Mouse (Mus musculus) adrenal gland, adult (tissue): ENCODE measurements at regions not wholly inside any gene's neighbourhood (a gene's known extent, or its start where the extent isn't known, plus 50 kb on each side); places are given as distances from the start of the nearest gene placed in this dataset.

ENCODE experiments used
- DNase-seq, 2 experiments: peaks; one replicate each; pipeline ENCODE4 v3.0.0; 2022 to 2023; ENCODE audit warnings: low spot score in 1 of 2; ENCODE audit not compliant: inconsistent age in 2 of 2

DNA sequence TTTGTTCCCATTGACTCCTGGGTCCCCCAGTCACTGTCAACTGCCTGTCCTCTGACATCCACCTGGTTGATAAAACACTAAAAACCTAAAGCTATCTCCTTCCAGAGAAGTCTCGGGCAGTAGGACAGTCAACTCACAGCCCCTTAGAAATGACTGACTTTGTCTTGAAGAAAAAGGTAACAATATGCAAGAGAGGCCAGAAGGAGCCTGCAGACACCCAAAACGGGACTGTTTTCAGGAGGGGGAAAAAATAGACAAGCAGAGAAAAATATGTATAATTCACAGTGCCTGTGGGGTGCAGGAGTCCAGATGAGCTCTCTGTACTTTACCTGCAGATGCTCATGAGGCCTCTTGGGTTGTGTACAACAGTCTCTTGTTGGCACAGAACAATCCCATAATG is 126.4 kb upstream of the Ankrd55 start:
- DNase-seq: no peak

GRCm38 (mm10) chr13:112165921-112166320 is 122.3 kb upstream of the Ankrd55 start:
- no peak for DNase-seq

DNA sequence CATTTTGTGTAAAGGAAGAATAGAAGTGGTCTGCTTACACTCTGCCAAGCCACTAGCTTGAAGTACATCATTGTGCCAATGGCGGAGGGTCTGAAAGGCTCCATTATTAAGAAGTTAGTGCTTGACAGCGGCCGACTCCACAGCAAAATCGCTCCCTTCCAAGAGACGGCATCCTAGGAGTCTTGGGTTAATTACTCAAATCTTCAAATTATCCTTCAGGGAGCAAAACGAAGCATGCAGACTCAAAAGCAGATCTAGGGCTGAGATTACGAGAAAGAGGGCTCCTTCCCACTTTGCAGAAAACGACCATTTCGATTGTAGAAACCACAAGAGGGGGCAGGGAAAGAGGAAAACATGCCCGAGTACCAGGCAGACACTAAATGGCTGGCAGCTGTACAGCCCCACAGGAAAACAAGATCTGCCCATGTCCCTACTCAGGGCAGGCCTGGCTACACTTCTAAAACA is 121.9 kb upstream of the Ankrd55 start:
- DNase-seq: no peak

DNA sequence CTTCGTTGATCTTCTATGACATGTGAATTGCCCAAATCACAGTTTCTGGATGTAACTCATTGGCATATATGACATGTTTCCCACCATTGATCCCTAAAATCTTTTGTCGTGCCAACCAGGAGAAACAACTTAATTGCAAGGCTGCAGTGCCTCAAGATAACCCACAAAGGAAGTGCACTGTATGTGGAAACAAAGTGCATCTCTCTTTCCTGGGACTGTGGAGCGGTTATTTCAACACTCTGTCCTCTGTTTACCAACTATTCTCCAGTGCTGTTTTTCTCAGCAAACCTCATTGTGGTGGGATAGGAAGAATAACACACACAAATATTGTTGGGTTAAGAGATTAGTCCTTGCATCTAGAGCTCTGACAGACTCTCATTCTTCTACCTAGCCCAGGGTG is 119.8 kb upstream of the Ankrd55 start:
- DNase-seq: no peak

DNA sequence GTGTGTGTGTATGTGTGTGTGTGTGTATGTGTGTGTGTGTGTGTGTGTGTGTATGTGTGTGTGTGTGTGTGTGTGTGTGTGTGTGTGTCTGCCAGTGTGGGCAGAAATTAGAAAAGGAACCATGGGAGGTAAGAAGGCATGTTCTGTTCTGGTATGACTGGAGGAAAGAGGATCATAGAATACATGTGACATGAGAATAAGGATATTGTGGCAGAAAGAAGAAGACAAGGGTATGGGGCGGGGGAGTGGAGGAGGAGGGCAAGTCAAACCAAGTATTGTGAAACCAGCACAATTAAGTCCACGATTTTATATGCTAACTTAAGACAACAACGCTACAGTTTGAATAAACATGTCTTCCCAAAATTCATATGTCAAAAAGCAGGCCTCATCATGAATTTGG is 117.4 kb upstream of the Ankrd55 start:
- DNase-seq: no peak

DNA sequence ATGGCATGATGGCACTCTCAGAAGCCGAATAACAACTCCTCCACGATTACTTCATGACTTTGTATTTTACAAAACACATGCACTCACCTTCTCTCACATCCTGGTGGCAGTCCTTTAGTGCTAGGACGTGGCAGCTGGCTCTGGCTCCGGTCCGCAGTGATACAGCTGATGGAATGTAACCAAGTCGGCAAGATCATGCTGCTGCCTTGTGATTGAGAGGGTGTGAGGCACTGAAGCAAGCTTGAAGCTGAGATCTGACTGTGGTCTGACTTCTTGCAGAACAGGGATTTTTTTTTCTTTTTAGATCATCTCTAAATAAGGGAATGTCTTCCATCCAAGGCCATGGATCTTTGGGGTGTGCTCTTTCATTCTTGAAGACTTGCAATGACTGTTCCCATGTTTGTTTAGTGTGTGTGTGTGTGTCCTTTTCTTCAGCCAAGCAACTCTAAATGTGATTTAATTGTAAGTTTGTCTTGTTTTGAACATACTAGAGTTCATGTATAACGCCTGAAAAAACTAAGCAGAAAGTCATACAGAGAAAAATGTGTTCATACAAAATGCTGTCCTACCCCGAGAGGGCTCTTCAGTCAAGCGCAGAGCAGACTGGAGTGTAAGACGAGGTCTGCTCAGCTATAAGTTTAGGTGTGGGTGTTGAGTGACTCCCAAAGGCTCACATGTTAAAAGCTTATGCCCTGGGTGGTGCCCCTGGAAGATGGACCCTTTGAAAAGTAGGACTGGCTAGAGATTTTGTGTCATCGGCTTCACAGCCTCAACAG is 116.1 kb upstream of the Ankrd55 start:
- DNase-seq: no peak

GRCm38 (mm10) chr13:112173973-112174372 is 114.3 kb upstream of the Ankrd55 start:
- no peak for DNase-seq

DNA sequence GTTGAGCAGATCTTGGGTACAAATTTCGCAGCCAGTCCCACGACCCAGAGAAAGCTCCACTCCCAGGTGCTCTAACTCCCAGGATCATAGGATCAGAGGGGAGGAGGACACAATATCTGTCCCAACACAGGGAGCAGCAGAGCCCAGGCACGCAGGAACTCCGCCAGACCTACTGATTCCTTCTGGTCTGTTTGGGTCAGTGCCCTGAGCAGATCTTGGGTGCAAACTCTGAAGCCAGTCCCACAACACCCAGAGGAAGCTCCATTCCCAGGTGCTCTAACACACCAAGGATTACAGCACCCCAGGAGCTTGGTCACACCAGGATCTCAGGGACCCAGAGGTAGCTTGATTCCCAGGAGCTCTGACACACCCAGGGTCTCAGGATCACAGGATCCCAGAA is 110.2 kb upstream of the Ankrd55 start:
- DNase-seq: no peak

DNA sequence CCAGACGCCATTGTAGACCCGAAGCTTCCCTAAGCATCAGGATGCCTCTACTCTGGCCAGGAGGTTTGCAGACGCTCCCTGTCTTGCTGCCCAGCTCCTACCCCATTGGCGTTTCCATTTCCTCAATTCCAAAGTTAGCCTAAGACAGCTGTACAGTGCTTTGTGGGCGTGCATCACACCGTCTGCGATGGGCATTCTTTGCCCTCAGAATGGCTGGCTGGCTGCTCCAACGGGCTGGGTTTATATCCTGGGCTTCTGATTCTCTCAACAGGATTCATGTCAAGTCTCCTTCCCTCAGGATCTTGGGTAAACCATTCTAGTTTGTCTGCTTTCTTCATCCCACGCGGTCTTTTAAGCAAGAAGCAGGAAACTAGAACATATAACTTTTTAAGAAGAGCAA is 104.3 kb upstream of the Ankrd55 start:
- no peak for DNase-seq

GRCm38 (mm10) chr13:112185116-112185515 is 103.1 kb upstream of the Ankrd55 start:
- DNase-seq: no peak

GRCm38 (mm10) chr13:112187226-112187625 is 101.0 kb upstream of the Ankrd55 start:
- DNase-seq: peak in 1 of 2 experiments; percentile 34

- DNase-seq: peak; percentile 91 to 94
These were observed 99.9 kb upstream of the Ankrd55 start for GRCm38 (mm10) chr13:112188313-112188712.

DNA sequence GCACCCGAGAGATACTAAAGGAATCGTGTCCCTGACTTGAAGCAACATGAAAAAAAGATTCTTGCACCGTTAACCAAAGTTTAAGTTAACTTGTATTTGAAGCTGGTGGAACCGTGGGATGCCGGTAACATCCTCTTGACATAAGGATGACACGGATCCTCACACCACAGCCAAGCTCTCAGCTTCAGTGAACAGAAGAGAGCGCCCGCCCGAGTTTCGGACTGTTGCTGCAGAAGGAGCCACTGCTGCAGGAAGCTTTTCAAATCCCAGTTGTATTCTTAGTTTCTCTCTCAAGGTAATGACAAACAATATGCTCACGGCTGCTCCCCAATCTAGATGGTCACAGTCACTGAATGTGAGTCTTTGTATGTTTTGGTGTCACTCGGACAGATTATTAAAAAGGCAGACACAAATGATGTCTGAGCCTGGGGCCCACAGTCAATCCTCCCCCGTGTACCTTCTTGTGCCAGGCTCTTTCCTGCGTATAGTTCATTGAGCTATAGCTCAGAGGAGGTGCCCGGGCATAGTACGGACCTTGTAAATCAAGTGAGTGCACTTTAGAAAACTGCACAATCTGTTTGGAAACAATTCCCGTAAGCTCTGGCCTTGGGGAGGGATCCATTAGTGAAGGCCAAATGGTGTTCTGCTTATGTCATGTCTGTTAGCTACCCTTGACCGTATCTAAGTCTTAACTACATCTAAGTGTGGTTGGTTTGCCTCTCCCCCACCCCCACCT is 99.3 kb upstream of the Ankrd55 start:
- DNase-seq: peak; percentile 84 to 92

GRCm38 (mm10) chr13:112189605-112190004 is 98.6 kb upstream of the Ankrd55 start:
- DNase-seq: peak; percentile 63 to 80

DNA sequence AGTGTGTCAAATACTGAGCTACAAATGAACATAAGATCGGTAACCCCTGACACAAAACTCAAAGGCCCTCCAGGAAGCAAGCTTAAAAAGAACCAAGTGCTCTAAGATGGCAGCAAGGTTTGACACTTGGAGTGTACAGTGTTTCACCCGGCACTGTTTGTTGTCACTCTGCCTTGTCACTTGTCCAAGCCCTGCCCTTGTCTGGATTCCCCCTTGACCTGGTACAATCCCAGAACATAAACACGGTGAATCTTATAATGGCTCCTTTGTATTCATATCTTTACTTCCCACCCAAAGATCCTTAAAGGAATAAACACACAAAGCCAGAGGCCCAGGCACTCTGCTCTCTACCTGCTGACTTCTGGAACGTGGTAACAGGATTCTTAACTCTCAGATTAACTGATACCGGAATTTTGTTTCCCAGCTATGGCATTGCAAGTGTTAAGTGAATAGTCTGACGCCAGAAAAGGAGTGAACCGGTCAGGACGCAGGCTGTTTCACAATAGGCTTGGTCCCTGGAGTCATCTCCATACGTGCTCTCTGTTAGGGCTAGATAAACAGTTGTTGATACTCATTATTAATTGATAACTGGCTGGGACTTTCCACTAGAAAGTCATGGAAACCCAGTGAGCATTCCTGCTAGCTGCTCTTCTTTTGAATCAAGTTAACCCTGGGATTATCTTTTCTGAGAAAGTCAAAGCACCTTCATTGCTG is 95.9 kb upstream of the Ankrd55 start:
- DNase-seq: peak; percentile 33 to 75

DNA sequence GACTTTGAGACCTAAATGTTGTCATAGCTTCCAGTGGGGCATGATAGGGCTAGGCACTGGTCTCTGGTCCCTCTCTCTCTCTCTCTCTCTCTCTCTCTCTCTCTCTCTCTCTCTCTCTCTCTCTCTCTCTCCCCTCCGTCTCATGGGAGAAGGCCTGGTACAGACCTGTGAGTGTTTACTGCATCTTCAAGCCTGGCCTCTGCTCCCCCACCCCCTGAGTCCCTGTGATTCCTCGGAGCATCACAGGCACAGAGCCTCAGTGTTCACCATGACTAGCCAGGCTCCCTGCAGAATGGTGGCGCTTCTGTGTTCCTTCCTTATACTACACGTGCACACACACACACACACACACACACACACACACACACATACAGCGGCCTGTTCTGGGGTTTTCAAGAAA is 94.6 kb upstream of the Ankrd55 start:
- no peak for DNase-seq

GRCm38 (mm10) chr13:112194991-112195390 is 93.3 kb upstream of the Ankrd55 start:
- DNase-seq: peak in 1 of 2 experiments; percentile 67

GRCm38 (mm10) chr13:112196789-112197188 is 91.5 kb upstream of the Ankrd55 start:
- peak; percentile 87 to 95 for DNase-seq

DNA sequence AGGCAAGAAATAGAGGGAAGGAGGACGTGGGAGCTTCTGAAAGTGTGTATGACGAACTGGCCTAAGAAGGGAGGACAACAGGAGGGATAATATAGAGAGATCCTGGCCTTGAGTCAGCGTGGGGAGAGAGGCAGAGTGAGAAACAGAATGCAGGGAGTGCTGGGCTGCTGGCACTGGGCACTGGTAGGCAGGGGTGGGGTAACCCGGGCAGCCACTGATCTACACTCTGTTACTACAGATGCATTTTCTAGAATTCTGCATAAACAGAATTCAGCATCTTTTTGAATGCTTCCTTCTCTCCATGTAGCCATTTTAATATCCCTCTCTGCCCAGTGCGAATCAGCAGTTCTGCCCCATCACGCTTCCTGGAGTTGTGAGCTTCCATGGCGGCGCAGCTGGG is 84.5 kb upstream of the Ankrd55 start:
- no peak for DNase-seq

DNA sequence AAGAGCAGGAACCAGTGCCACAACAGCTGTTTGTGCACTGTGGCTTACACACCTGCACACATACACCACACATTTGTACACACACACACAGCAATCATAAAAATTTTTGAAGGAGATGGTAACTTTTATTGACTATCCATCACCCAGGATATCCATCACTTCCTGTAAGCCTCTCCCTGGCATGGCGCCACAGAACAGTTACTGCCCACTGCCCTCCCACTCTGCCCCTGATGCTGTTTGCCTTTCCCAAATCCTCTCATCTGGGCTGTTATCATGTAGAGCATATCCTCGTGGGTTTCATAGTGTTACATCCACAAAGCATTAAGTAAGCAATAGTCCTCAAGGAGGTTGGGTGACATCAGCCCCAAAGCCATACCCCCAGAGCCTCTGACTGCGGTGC is 84.0 kb upstream of the Ankrd55 start:
- DNase-seq: no peak

DNA sequence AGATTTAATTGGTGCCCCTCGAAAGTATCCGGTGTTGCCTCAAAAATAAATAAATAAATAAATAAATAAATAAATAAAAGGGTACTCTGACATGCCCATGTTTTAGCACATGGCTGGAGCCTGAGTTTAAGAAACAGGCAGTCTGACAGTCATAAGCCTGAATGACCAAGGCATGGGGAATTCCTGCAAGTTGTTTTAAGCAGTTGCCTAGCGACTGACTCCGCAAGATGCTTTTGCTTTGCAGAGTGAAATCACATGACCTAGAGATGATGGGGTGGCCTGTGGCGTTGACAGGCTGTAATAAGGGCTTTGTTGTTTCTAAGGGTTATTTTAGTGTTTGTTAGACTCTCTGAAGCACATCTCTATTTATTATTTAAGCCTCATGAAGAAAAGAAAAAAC is 83.4 kb upstream of the Ankrd55 start:
- DNase-seq: no peak
